Mouse (Mus musculus): Measurements from ENCODE around the gene Pde4a. TPM values are rescaled to one million over a fixed set of nuclear protein-coding genes. Genes with fewer than 3 reads are reported as not detected.

Gene Pde4a
- total and polyA plus RNA-seq, 3 experiments, result 1.7 to 7.6 (median 4.8) TPM

DNA sequence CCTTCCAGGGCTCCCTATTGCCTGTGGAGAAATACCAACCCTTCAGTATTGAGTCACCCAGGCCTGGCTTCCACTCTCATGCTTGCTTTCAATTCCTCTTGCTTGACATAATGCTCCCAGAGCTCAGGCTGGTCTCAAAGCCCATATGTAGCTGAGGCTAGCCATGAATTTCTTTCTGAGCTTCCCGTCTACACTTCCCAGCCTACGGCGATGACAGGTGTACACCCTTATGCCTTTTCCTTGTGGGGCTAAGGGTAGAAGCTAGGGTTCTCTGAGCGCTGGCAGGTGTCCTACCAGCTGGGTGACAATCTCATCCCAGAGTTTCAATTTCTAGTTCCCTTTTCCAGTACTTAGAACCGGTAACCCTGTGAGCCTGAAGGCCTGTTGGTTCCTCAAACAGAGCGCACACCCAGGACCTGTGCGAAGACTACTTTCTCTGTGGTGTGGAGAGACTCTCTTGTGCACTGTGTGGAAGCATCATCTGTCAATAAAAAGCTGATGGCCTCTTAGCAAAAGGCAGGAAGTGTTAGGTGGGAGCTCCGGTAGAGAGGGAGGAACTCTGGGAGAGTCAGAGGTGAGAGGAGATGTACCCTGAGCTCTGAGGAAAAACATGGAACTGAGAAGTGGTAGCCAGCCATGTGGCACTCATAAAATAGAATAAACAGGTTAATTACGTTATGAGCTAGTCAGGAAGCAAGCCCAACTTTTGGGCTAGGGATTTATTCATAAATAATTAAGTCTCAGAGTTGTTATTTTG lies 39.8 kb upstream of the Pde4a start:
- peak overlapping the region; percentile 90 for H3K27ac ChIP-seq (ENCODE audit: insufficient read depth, low read depth)
- H3K9me3 ChIP-seq (replicated peaks; ENCODE audit: low read length), result no peaks in the 10 kb centered on the region
- H3K4me3 ChIP-seq (replicated peaks in 1 of 3; ENCODE audit: low read depth in 2 of 3, low read length in 2 of 3, poor library complexity in 1 of 3), result no peak overlapping the region
- in situ Hi-C loops (cut with MboI; ENCODE audit: low pct_ligation_motif_present, low pct_unique_long_range_greater_than_20kb, low sequenced_read_pairs), result loop anchor here (5.0 kb wide), 1 partner anchor 93 kb away; the partner anchor contains the start of gene Icam5
- peak overlapping the region; percentile 37 for H3K9ac ChIP-seq (ENCODE audit: insufficient read depth, low read depth)
- H3K36me3 ChIP-seq (replicated peaks in 1 of 2; ENCODE audit: control insufficient read depth in 1 of 2, insufficient read depth in 1 of 2, low read length in 1 of 2), result peaks cover 76 to 84% of the 10 kb centered on the region in 2 experiments
- no peaks in the 10 kb centered on the region for H3K27me3 ChIP-seq (replicated peaks)
- H3K4me1 ChIP-seq (ENCODE audit: control insufficient read depth in 1 of 2, insufficient read depth in 2 of 2), result peaks cover 35 to 59% of the 10 kb centered on the region in 2 experiments
- TF ChIP-seq CHD1 (IDR thresholded peaks at IDR 0.05; ENCODE audit: low read depth, low read length), result peak; percentile 88
- TF ChIP-seq KAT2A (IDR thresholded peaks at IDR 0.05; ENCODE audit: insufficient replicate concordance, low read length), result 0 out of 2 replicates have a peak, but pooled peaks have one; percentile 34
- TF ChIP-seq ELF1 (IDR thresholded peaks at IDR 0.05; ENCODE audit: low read depth, low read length), result peak; percentile 9; the same call in 1 of the 2 replicates
- TF ChIP-seq ZKSCAN1 (IDR thresholded peaks at IDR 0.05; ENCODE audit: borderline replicate concordance, low read depth, low read length), result no peak
- TF ChIP-seq ZNF384 (IDR thresholded peaks at IDR 0.05; ENCODE audit: low read depth, low read length), result no peak
- TF ChIP-seq POLR2AphosphoS2 (IDR thresholded peaks at IDR 0.05; ENCODE audit: low read depth, low read length), result 0 out of 2 replicates have a peak, but pooled peaks have one; percentile 19
- no peak for TF ChIP-seq PAX5 (IDR thresholded peaks at IDR 0.05; ENCODE audit: low read length)
- 0 out of 2 replicates have a peak, but pooled peaks have one; percentile 51 for TF ChIP-seq MAZ (IDR thresholded peaks at IDR 0.05; ENCODE audit: low read depth, low read length)
- TF ChIP-seq GABPA (IDR thresholded peaks at IDR 0.05; ENCODE audit: insufficient replicate concordance, low read depth, low read length), result no peak
- peak; percentile 44; the same call in 1 of the 2 replicates for TF ChIP-seq ZMIZ1 (IDR thresholded peaks at IDR 0.05; ENCODE audit: low read depth, low read length)
- peak; percentile 65 for TF ChIP-seq TCF12 (IDR thresholded peaks at IDR 0.05; ENCODE audit: low read depth, low read length)
- no peak for TF ChIP-seq USF2 (conservative IDR thresholded peaks at IDR 0.05; ENCODE audit: low read depth, low read length)
- TF ChIP-seq MAX (IDR thresholded peaks at IDR 0.05; ENCODE audit: low read length), result no peak
- TF ChIP-seq EP300 (IDR thresholded peaks at IDR 0.05; ENCODE audit: low read length), result peak; percentile 80
- TF ChIP-seq CHD2 (IDR thresholded peaks at IDR 0.05; ENCODE audit: low read length), result peak; percentile 51; the same call in 1 of the 2 replicates
- TF ChIP-seq ZC3H11A (IDR thresholded peaks at IDR 0.05; ENCODE audit: low read depth, low read length), result no peak
- no peak for TF ChIP-seq MYC (IDR thresholded peaks at IDR 0.05; ENCODE audit: low read depth, low read length)
- peak; percentile 90 for TF ChIP-seq SIN3A (IDR thresholded peaks at IDR 0.05; ENCODE audit: low read length)
- TF ChIP-seq JUND (conservative IDR thresholded peaks at IDR 0.05; ENCODE audit: low read depth, low read length), result no peak
- TF ChIP-seq RAD21 (IDR thresholded peaks at IDR 0.05; ENCODE audit: low read depth, low read length), result no peak
- TF ChIP-seq CTCF (conservative IDR thresholded peaks at IDR 0.05 in 1 of 2, IDR thresholded peaks at IDR 0.05 in 1 of 2; ENCODE audit: low read depth in 2 of 2, low read length in 2 of 2), result no peak
- 0 out of 2 replicates have a peak, but pooled peaks have one; percentile 10 for TF ChIP-seq HCFC1 (IDR thresholded peaks at IDR 0.05; ENCODE audit: low read depth, low read length)
- TF ChIP-seq POLR2A (IDR thresholded peaks at IDR 0.05; ENCODE audit: low read depth, low read length), result no peak; the same call in 1 of the 2 replicates
- TF ChIP-seq USF1 (IDR thresholded peaks at IDR 0.05; ENCODE audit: low read depth, low read length), result no peak
- peak; percentile 41 for TF ChIP-seq ETS1 (conservative IDR thresholded peaks at IDR 0.05; ENCODE audit: low read depth, low read length)
- no peak for TF ChIP-seq MAFK (IDR thresholded peaks at IDR 0.05; ENCODE audit: insufficient replicate concordance, low read length)
- TF ChIP-seq RCOR1 (conservative IDR thresholded peaks at IDR 0.05; ENCODE audit: low read depth, low read length), result peak; percentile 32; the same call in 1 of the 2 replicates
- peak; percentile 74 for TF ChIP-seq IRF4 (IDR thresholded peaks at IDR 0.05; ENCODE audit: low read depth, low read length)
- no peak for TF ChIP-seq NRF1 (IDR thresholded peaks at IDR 0.05; ENCODE audit: low read depth, low read length)
- TF ChIP-seq BHLHE40 (IDR thresholded peaks at IDR 0.05; ENCODE audit: low read depth, low read length), result no peak
- TF ChIP-seq UBTF (IDR thresholded peaks at IDR 0.05; ENCODE audit: low read depth, low read length), result no peak
- peak; percentile 24; the same call in 1 of the 2 replicates for TF ChIP-seq NELFE (IDR thresholded peaks at IDR 0.05; ENCODE audit: low read depth, low read length)
- no peak for TF ChIP-seq MEF2A (IDR thresholded peaks at IDR 0.05; ENCODE audit: borderline replicate concordance, low read depth, low read length)
- peak; percentile 1; the same call in 1 of the 2 replicates for TF ChIP-seq SMC3 (IDR thresholded peaks at IDR 0.05; ENCODE audit: low read depth, low read length)
- TF ChIP-seq TBP (conservative IDR thresholded peaks at IDR 0.05; ENCODE audit: low read depth, low read length), result 0 out of 2 replicates have a peak, but pooled peaks have one; percentile 10
- no peak for TF ChIP-seq JUN (IDR thresholded peaks at IDR 0.05; ENCODE audit: insufficient read depth, low read depth, low read length)
- no peak for TF ChIP-seq E2F4 (IDR thresholded peaks at IDR 0.05; ENCODE audit: insufficient replicate concordance, low read depth, low read length)
- TF ChIP-seq MXI1 (IDR thresholded peaks at IDR 0.05; ENCODE audit: low read depth, low read length), result peak; percentile 83
- dilution Hi-C loops (cut with MboI; ENCODE audit: extremely low pct_ligation_motif_present, extremely low pct_unique_long_range_greater_than_20kb, low sequenced_read_pairs), result no loop called here
- peak; percentile 54 for DNase-seq (ENCODE audit: extremely low read depth)
- peak overlapping the region; percentile 26 for H3K4me2 ChIP-seq (ENCODE audit: insufficient read depth, low read depth, poor library complexity, severe bottlenecking)
- H3K79me2 ChIP-seq (replicated peaks; ENCODE audit: control insufficient read depth, extremely low read depth, insufficient read depth, poor library complexity, severe bottlenecking), result peaks cover 26% of the 10 kb centered on the region

All from CH12.LX (cell line).